Mouse (Mus musculus): ENCODE results near the gene Stox2.
"Not testable (repeated sequence)": the region's sequence is repeated elsewhere in the genome, so short reads cannot be mapped to it uniquely, and the experiment has no call there.

The Stox2 gene

DNA sequence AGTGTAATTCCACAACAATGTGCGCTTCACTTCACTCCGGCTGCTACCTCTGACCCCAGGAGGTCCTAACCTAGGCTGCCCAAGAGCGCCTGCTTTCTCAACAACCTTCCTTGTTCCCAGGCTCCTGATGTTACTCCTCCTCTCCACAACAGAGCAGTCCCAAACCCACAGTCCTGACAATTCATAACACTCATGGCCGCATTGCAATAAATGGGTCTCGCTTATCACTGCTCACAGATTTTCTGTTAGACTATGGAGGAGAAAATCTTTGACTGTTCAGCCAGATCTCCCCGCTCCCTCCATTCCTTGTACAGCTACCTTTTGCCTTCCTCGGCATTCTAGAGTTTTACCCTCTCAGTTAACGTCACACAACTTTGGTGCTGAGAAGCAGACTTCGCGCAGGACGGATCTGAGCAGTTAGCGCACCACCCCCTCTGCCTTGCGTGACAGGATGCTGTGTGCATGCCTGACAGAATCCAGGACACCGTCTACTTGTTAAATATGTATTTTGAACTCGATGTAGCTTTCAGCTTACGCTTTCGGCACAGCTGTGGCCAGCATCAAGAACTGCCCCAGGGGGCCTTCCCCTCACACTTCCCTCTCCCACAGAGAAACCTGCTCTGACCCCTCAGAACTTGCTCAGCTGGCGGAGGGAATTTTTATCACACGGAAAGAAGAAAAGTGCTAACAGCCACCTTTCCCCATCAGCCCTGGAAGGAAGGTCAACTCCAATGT, at the start of gene Stox2:
Gene Stox2 (minus strand): TSS at position 51 of the 735 bp plus-strand sequence.
- DNase-seq: peak; percentile 21

DNA sequence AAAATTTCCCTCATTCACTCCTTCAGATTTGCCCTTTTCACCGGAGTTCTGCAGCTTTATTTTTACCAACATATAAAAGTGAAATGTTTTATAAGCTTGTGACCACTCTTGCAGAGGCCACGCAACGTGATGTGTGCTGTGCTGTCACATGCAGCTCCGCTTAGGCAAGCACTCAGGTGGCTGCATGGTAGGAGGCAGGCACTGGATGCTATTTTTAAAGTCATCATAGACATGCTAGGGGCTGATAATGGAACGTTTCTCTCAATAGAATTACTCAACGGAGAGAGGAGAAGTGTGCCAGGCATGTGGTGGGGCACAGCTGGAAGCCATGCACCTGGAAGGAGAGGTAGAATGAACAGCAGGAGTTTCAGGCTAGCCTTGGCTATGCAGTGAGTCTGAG, 49.3 kb upstream of the Stox2 start:
- no peak for DNase-seq

DNA sequence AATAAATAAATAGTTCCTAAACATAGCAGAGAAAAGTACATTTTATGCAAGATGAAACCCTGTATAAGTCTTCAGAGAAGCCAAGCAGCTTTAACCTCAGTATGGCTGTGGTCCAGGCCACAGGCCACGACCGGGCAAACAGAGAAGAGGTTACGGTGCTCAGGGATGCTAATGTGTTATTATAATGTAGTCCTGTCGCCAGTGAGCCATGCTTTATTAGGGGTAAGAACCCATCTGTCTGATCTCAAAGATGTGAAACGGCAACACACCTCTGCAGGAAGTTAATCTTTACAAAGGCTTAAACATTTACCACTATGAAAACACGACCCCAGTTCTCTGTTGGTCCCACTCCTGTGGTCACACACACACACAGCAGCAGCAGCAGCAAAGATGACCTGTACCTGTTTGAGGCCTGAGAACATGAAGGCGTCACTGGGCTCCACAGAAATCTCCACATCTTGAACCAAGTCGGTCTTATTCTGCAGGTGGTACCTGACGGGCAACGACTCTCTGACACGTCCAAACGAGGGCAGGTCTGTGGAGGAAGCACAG, 48.5 kb upstream of the Stox2 start:
- no peak for DNase-seq

DNA sequence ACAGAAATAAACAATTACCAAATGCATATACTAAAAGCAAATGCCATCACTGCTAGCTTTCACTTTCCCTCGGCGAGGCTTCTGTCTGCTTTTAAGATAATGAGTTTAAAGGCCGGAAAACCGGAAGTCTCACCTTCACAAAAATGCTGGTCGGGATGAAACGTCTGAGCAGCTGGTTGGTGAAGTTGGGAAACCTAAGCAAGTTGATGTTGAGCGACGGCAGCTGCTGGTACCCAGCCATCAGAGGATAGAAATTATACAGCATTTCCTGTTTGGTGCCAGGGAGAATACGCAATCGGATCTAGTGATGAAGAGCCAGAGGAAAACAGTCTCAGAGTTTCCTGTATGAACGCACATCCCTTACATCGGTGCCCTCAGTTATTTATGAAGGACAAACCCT, 46.9 kb upstream of the Stox2 start:
- DNase-seq: no peak

DNA sequence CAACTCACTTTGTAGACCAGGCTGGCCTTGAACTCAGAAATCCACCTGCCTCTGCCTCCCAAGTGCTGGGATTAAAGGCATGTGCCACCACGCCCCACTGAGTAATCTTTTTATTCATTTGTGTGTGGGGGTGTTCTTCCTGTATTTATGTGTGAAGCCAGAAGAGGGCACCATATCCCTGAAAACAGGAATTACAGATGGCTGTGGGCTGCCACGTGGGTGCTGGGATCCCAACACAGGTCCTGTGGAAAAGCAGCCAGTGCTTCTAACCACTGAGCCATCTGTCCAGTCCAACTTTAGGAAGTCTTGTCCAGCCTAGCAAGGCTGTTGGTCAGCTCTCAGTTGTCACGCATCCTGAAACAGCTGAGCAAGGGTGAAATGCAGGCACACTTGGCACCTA, 41.1 kb upstream of the Stox2 start:
- DNase-seq: no peak

DNA sequence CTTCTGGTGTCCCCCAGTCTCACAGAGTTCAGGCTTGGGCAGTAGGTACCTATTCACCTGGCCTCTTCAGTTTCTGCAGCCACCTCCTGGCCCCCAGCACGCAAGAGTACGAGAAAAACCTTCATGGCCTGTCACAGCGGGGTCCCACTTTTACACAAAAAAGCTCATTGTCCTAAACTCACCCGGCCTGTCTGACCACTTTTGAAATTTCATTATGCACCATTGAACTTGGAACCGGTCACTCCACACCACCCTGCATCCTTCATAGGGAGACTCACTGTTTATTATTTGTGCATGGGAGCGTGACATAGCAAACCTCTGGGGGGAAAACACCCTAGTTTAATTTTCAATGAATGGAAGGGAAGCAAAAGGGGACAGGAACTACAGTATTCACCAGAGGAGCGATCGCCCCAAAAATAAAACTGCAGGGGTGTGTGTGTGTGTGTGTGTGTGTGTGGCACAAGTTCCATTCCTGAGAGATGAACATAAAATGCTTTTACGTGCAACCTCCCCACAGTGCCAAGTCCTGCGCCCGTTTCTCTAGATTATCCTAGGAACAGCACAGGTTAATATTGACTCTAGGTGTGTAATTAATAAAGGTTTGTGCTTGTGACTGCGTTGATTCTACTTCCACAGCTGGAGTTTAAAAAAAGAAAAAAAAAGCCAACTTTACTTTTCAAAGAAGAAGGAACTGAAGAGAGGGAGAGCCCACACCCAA, 36.4 kb upstream of the Stox2 start:
- DNase-seq: peak; percentile 8

DNA sequence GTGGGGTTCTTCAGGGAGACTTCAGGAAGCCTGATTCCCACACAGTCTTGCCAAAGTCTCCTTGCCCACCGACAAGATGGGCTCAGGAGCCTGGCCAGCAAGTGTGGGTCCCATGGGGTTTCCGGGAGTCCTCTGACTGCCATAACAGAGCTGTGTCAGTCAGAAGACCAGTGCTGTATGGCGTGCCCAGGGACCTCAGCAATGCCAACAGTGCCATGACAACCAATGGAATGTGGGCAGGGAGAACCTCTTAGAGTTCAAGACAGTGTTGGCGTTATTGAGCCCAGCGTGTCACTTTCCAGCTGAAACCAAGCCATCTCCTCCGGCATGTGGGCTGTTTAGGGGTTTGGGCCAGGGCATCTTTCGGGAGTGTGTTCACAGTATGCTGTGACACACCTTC, 33.9 kb upstream of the Stox2 start:
- DNase-seq: no peak

DNA sequence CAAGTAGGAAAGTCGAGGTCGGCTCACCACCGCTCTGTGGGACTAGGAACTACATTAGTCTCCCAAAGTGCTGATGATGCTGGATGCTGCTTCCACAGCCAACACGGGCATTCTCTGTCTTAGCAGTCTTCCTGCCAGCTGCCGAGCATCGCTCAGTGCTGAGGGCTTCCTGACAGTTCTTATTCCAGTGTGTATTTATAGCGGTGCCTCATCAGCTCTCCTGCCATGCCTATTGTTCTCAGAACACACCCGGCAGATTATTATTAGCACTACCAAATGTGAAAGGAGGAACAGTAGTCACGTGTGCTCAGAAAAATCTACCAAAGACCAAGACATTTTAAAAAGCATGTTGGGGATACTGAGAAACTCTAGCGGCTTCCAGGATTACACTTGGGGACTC, 15.5 kb upstream of the Stox2 start:
- no peak for DNase-seq

DNA sequence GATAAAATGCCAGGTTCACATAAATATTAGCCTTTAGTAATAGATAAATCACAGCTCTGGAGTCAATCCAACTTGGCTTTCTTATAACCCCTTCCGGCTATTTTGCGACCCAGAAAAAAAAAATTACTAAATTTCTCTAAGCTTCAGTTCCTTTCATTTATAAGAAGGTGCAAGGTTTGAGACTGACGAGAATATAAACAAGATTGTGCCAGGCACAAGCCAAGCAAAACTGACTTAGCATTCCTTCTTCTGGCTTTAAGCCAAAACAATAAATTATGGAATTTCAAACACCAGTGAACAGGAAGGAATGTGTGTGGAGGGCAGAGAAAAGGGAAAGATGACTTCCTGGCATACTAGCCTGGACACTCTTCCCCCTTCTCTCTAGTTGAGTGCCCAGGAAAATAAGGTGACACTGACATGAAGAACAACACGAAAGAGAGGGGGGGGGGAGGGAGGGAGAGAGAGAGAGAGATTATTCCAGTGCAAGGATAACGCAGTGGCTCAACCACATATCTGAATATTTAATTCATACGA, 13.1 kb upstream of the Stox2 start:
- DNase-seq: no peak

DNA sequence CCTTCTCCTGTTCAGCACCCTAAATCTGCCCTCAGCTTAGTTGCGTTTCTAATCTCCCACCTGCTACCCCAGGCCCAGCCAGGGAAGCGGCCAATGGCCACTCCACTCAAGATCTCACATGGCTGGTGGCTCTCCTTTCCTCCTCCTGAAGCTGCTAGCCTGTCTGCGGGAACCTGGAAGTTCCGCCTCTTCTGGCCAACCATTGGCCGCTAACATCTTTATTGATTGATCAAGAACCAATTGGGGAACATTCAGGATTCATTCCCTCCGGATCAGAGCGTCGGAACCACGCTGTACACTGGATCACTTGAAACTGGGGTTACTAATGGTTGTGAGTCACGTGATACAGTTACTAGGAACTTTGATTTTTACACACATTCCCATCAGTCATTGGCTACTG, 12.4 kb upstream of the Stox2 start:
- DNase-seq: no peak

DNA sequence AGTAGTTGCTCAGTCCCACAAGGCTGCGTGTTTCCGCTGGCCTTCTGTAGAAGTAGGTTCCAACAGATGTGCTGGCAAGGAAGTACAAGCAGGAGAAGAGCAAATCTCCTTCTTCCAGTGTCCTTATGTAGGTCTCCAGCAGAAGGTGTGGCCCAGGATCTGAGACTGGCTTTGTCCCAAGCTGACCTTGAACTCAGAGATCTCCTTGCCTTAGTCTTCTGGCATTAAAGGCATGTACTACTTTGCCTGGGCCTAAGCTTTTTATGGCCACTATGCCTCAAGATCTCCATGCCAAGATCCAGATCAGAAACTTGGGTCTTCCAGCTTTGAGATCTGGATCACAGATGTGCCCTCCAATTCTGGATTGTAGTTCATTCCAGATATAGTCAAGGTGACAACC, 3.0 kb upstream of the Stox2 start:
- not testable (repeated sequence) for DNase-seq

DNA sequence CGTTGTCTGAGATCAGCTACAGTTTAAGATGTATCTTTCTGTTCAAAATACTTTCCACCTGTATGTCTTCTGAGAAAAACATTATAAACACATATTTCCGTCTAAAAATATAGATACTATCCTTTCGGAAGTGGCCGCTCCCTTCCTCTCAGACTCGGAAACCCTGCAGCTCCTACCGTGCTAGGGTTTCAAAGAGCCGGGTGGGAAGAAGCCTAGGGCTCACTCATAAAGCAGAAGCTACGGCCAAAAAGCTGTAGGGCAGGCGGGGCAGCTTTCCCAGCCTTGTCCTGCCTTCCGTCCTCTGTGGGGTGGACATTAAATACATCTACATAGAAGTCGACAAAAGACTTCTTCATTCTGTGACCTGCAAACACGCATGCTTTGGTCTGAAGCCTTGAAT, 6.9 kb downstream of the Stox2 start:
- no peak for DNase-seq

DNA sequence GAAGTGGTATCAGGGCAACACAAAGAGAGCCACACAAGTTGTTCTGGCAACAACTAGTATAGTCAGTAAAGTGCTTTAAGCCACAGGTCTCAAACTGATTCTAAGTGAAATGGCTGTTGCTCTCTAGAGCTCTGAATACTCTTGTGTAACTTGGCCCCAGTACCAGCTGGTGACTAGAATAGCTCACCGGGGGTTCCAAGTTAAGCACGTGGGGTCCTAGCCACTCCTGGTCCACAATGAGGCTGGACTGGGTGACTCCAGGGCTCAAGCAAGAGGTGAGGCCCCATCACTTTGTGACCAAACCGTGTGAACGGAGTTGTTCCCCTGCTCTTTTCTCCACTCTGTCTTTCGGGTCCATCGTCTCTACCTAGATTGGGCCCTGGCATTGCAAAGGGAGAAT, 8.2 kb downstream of the Stox2 start:
- DNase-seq: no peak

DNA sequence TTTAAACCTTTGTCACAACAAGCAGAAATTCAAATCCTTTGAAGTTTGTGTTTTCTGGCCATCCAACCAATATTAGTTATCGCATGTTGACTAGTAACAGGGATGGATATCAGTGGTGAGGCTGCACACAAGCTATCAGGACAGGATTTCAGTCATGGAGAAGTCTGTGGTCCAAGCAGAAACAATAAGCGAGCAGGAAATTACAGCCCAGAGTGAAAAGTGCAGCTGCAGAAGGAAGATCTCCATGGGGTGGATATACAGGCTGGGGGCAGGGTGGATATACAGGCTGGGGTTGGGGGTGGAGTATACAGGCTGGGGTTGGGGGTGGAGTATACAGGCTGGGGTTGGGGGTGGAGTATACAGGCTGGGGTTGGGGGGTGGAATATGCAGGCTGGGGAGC, 10.3 kb downstream of the Stox2 start:
- DNase-seq: no peak

DNA sequence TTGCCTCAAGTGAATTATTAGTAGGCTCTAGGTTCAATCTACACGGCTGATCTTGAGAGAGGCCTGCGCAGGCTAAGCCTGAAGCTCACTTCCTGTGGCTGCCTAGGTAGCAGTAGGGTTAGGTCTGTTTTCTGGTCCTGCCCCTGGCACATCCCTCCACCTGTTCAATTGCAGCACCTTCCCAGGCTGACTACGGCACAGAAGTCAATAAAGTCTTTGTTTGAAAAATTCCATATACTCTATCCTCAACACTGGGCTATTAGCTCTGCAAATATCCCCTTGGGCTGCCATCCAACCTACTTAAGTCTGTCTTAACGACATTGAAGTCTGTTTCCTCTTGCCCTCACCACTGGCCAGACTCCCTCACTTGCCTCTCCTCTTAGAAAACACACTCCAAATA, 10.8 kb downstream of the Stox2 start:
- DNase-seq: no peak

DNA sequence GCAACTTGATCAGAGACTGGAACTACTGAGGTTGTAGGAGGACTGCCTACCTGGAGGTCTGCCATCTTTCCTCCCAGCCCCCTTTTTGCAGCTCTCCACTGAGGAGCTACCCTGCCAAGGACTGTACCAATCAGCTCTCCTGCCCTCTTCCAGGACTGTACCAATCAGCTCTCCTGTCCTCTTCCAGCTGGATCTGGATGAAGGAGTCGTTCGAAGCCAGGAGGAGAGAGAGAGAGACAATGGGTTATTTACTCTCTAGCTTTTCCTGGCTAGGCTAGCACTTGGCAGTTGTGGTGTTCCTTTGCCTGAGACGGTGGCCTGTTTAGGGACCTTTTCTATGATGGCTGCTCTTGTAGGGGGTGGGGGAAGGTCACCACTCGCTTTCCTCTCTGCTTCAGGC, 14.9 kb downstream of the Stox2 start:
- no peak for DNase-seq

DNA sequence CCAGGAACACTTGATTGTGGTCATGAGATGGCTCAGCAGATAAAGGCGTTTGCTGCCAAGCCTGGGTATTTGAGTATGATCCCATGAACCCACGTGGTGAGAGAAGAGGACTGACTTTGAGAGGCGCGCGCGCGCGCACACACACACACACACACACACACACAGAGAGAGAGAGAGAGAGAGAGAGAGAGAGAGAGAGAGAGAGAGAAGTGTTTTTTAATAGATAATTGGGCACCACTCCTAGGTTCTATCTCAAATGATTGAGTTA, 32.0 kb downstream of the Stox2 start:
- DNase-seq: not testable (repeated sequence)

DNA sequence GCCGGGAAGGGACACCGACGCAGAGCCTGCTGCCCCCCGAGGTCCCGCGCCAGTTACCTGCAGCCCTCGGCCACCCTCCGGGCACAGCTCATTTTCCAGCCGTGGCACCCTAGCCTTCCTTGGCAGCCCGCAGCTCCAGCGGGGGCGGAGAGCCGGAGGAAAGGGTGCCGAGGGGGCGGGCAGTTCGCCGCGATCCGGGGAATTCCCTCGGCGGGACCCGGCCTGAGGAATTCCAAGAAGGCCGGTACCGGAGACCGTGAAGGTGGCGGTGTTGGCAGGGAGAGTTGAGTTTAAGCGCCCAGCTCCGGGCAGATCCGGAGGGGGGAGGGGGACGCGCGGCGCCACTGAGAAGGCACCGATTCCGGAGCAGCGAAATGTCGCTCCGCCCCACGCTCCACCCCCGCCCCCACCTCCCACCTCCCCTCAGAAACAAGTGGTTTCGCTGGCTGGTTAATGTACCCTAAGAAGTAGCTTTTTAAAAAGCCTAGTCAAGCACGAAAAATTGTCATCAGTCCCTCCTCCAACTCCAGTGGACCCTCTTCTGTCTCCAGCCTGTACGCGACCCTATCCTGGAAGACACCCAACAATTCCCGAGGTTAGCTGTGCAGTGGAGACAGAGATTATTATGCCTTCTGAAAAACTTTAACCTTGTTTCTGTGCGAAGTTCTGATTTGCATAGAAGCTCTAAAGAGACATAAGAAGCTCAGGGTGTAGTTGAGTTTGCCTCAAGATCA, 32.5 kb downstream of the Stox2 start:
- peak; percentile 66 for DNase-seq

DNA sequence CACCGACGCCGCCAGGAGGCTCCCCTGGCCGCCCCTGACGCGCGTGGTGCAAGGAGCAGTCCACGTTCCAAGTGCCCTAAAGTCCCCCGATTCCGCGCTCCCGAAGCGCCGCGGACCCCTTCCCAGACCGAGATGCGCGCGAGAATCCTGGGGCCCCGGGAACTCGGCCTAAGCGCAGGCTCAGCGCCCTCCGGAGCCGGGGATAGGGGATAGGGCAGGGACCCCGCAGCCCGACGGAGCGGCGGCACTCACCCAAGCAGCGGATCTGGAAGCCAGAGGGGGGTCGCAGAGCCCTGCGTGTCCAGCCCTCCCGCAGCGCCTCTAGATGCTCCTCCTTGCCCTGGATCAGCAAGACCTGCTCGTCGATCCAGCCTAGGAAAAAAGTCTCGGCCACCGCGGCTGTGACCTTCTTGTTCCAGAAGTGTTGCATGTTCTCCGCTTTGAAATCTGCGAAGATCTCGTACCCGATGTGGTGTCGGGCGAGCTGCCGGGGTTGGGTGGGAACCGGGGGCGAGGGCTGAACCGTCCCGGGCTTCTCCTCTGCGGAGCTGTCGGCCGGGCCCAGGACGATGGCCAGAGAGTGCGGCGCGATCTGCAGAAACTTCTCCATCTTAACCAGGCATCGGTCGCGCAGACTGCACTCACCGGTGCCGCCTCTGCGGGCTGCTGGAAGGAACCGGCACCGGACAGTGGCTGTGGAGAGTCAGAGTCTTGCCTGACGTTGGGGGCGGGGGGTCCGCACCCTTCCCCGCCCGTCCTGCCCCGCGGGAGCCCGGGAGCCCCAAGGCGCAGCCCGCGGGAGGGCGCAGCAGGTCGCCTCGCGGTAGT, 33.3 kb downstream of the Stox2 start:
- peak; percentile 64 for DNase-seq

DNA sequence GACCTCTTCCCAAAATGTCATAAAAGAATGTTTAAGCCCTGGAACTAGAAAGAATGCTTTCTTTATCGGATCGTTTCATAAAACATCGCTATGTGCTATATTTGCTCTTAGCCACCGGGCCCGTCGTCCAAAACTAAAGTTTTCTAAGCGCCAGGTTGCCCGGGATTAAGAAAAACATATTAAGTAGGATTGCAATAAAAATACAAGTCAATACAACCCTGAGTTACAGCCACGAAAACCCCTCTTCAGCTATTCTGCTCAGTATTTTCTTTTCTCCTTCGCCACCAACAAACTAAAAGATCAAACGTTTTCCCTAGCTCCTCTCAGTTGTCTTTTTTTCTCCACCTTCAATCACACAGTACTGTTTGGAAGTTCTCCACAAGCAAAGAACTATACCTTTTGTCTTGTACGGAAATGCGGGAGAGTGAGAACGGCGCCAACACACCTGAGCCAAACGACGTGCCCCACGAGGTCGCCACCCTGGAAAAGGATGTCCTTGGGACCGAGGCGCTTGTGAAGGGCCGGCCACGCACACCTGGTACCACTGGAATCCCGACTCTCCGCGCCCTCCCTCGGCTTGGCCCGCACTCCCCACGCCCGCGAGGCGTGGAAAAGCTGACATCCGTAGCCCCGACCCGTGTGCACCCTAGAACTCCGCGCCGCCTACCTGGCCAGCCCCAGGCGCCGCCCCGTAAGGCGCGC, 34.0 kb downstream of the Stox2 start:
- peak; percentile 45 for DNase-seq

DNA sequence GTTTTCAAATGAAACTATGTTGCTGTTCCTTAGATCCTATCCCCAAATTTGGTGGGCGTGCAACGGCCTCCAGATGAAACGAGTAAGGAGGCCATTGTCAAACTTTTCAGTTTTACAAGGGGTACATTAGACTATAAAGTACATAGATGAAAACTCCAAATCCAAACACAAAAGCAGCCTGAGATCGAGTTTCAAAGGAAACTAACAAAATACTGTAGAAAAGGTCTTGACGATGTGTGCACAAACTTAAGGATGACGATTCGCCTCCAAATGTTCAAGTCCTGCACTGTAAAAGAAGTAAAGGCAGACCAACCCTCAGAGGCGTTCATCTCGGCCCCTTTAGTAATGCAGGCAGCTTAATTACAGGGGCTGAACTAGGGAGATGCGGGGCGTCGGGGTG, 34.8 kb downstream of the Stox2 start:
- no peak for DNase-seq

DNA sequence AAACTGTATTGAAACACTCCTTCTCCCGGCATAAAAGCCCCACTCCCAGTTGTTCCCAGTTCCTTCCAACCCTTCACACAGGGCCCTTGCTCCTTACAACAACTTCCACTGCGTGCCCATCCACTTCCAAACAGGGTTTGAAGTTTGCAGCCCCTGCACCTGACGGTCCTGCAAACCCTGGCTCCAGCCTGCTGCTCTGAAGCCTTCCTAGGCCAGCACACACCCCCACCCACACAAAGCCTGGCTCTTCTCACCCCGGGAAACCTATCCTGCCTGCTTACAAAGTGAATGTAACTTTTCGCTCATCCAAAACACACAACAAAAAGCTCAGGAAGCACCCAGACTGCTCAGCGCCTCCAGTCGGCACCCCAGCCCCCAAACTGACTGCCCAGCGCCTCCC, 37.1 kb downstream of the Stox2 start:
- no peak for DNase-seq
